Mouse (Mus musculus) spleen, adult 2 months (tissue): ENCODE measurements around the gene Gm20388. TPM values are rescaled to one million over a fixed set of nuclear protein-coding genes. Genes with fewer than 3 reads are reported as not detected.
"Not testable (repeated sequence)": the region's sequence is repeated elsewhere in the genome, so short reads cannot be mapped to it uniquely, and the experiment has no call there.

ENCODE experiments used
- DNase-seq, 2 experiments: peaks; one replicate each; pipeline versions ENCODE4 v3.0.0 to v3.0.0-alpha.2; 2012 to 2021; ENCODE audit warnings: low spot score in 2 of 2, low read depth in 1 of 2
- H3K27ac ChIP-seq: fragments of 200-500 bp; 2 replicates; pipeline ENCODE4 v1.5.1; 2012; ENCODE audit warnings: low read length, inconsistent platforms; ENCODE audit not compliant: insufficient read depth
- H3K27me3 ChIP-seq: fragments of 200-500 bp; 2 replicates; pipeline ENCODE4 v1.6.1; 2012; ENCODE audit warnings: mild to moderate bottlenecking, moderate library complexity, low read length, inconsistent platforms; ENCODE audit not compliant: control insufficient read depth, insufficient read depth
- H3K36me3 ChIP-seq: fragments of 200-500 bp; 2 replicates; pipeline ENCODE4 v1.6.1; 2012; ENCODE audit warnings: mild to moderate bottlenecking, low read length, inconsistent platforms; ENCODE audit not compliant: control insufficient read depth, insufficient read depth
- H3K4me1 ChIP-seq: fragments of 200-500 bp; 2 replicates; pipeline ENCODE4 v1.6.1; 2011; ENCODE audit warnings: inconsistent platforms; ENCODE audit not compliant: control insufficient read depth, insufficient read depth, insufficient read length
- H3K4me3 ChIP-seq: fragments of 200-500 bp; 2 replicates; pipeline ENCODE4 v1.5.1; 2011; ENCODE audit warnings: mild to moderate bottlenecking, inconsistent platforms; ENCODE audit not compliant: insufficient read depth, insufficient read length; ENCODE audit errors: extremely low read depth
- CTCF ChIP-seq: fragments of 200-500 bp; IDR thresholded peaks from 2 replicates; pipeline ENCODE4 v1.5.1; 2011; ENCODE audit warnings: mild to moderate bottlenecking, inconsistent platforms; ENCODE audit not compliant: insufficient read depth, insufficient read length, insufficient replicate concordance; ENCODE audit errors: extremely low read depth
- POLR2A ChIP-seq: fragments of 200-500 bp; IDR thresholded peaks from 2 replicates; pipeline ENCODE4 v1.6.1; 2011; ENCODE audit warnings: low read depth, low read length, inconsistent platforms
- WGBS: fragments of 180-500 bp; shearing (Covaris S2); methylation state at CpG from one replicate; pipeline ENCODE4 v1.1.7; 2018; 5-methylcytosine and 5-hydroxymethylcytosine counted together
- polyA plus RNA-seq: library from polyadenylated mRNA; depleted of rRNA; stranded (reverse); fragments of >200 nt; gene quantifications from 2 replicates; pipeline ENCODE4 v1.2.3, GENCODE M21; 2012

Gene Gm20388
- polyA plus RNA-seq, 1 experiment, result 26.1 TPM

- TF ChIP-seq CTCF (no peak), POLR2A (no peak)
- no peak overlapping the region for H3K4me3 ChIP-seq
- peaks cover 4% of the 10 kb centered on the region; the same call in 1 of the 2 replicates for H3K4me1 ChIP-seq
- DNase-seq, result no peak
- no peaks in the 10 kb centered on the region for H3K27me3 ChIP-seq
- H3K36me3 ChIP-seq, result no peaks in the 10 kb centered on the region
- 67% methylated on average over 6 of the region's 6 CpGs for WGBS
- no peak overlapping the region for H3K27ac ChIP-seq
Measured at GRCm38 (mm10) chr8:121437506-121437905, 1526.9 kb downstream of the Gm20388 start.

- no peak for DNase-seq
- no peaks in the 10 kb centered on the region for H3K27me3 ChIP-seq
- H3K4me3 ChIP-seq, result no peak overlapping the region
- H3K27ac ChIP-seq, result no peak overlapping the region
- H3K4me1 ChIP-seq, result peaks cover 4% of the 10 kb centered on the region; the same call in 1 of the 2 replicates
- no peak for TF ChIP-seq POLR2A
- TF ChIP-seq CTCF, result no peak
- no peaks in the 10 kb centered on the region for H3K36me3 ChIP-seq
- WGBS, result 79% methylated on average over 6 of the region's 6 CpGs
Measured at GRCm38 (mm10) chr8:121438111-121438510, 1527.5 kb downstream of the Gm20388 start.

- TF ChIP-seq POLR2A (no peak), CTCF (no peak)
- DNase-seq, result no peak
- Histone ChIP-seq H3K4me1 (peaks cover 4% of the 10 kb centered on the region; the same call in 1 of the 2 replicates), H3K4me3 (no peak overlapping the region), H3K36me3 (no peaks in the 10 kb centered on the region), H3K27ac (no peak overlapping the region), H3K27me3 (no peaks in the 10 kb centered on the region)
- WGBS, result 74% methylated on average over 4 of the region's 4 CpGs
Measured at GRCm38 (mm10) chr8:121439351-121439750, 1528.7 kb downstream of the Gm20388 start.

- no peak overlapping the region for H3K27ac ChIP-seq
- DNase-seq, result no peak
- 74% methylated on average over 7 of the region's 7 CpGs for WGBS
- TF ChIP-seq CTCF (no peak), POLR2A (no peak)
- no peaks in the 10 kb centered on the region for H3K27me3 ChIP-seq
- H3K36me3 ChIP-seq, result no peaks in the 10 kb centered on the region
- H3K4me1 ChIP-seq, result peaks cover 4% of the 10 kb centered on the region; the same call in 1 of the 2 replicates
- no peak overlapping the region for H3K4me3 ChIP-seq
Measured at GRCm38 (mm10) chr8:121443361-121443760, 1532.7 kb downstream of the Gm20388 start.

- not testable (repeated sequence) for H3K36me3 ChIP-seq, H3K27ac ChIP-seq
- 86% methylated on average over 1 of the region's 1 CpGs for WGBS
Measured at GRCm38 (mm10) chr8:121444521-121444920, 1533.9 kb downstream of the Gm20388 start.

GRCm38 (mm10) chr8:121445027-121445471 is 1534.4 kb downstream of the Gm20388 start:
- TF ChIP-seq CTCF (no peak), POLR2A (no peak)
- WGBS, result 89% methylated on average over 10 of the region's 10 CpGs
- H3K4me1 ChIP-seq, result peaks cover 3% of the 10 kb centered on the region; the same call in 1 of the 2 replicates
- H3K4me3 ChIP-seq, result no peak overlapping the region
- no peak for DNase-seq
- no peak overlapping the region for H3K27ac ChIP-seq
- no peaks in the 10 kb centered on the region for H3K36me3 ChIP-seq
- H3K27me3 ChIP-seq, result no peaks in the 10 kb centered on the region

More at GRCm38 (mm10) chr8:121444521-121444920, 1533.9 kb downstream of the Gm20388 start:
- H3K27me3 ChIP-seq, H3K4me1 ChIP-seq, DNase-seq, H3K4me3 ChIP-seq: not testable (repeated sequence)

GRCm38 (mm10) chr8:121446133-121446532 is 1535.5 kb downstream of the Gm20388 start:
- Histone ChIP-seq H3K27me3 (no peaks in the 10 kb centered on the region), H3K36me3 (no peaks in the 10 kb centered on the region), H3K4me3 (no peak overlapping the region), H3K27ac (no peak overlapping the region), H3K4me1 (no peaks in the 10 kb centered on the region)
- 92% methylated on average over 12 of the region's 12 CpGs for WGBS
- no peak for DNase-seq
- TF ChIP-seq CTCF (no peak), POLR2A (no peak)

GRCm38 (mm10) chr8:121446862-121447261 is 1536.2 kb downstream of the Gm20388 start:
- no peaks in the 10 kb centered on the region for H3K36me3 ChIP-seq
- TF ChIP-seq CTCF (no peak), POLR2A (no peak)
- no peak overlapping the region for H3K4me3 ChIP-seq
- no peak for DNase-seq
- H3K4me1 ChIP-seq, result no peaks in the 10 kb centered on the region
- no peaks in the 10 kb centered on the region for H3K27me3 ChIP-seq
- WGBS, result 80% methylated on average over 6 of the region's 6 CpGs
- H3K27ac ChIP-seq, result no peak overlapping the region
